Mouse (Mus musculus): ENCODE data around the gene Znhit1. TPM values are rescaled to one million over a fixed set of nuclear protein-coding genes. Genes with fewer than 3 reads are reported as not detected.

The Znhit1 gene
- total RNA-seq, 2 experiments from 2014 or later, result 73.3 to 76.9 TPM

- peak; percentile 83 for DNase-seq (ENCODE audit: low spot score)
These were observed 485 bp downstream of the Znhit1 start for GRCm38 (mm10) chr5:136987138-136987933.

- peak; percentile 97 for DNase-seq (ENCODE audit: low spot score)
These were observed 1.1 kb downstream of the Znhit1 start, which contains the start of gene Plod3 for GRCm38 (mm10) chr5:136986695-136987137. Gene Plod3, plus strand, starts transcription at chr5:136987019.

GRCm38 (mm10) chr5:136984828-136985227 is 3.0 kb downstream of the Znhit1 start:
- DNase-seq (ENCODE audit: low spot score), result no peak

- DNase-seq (ENCODE audit: low spot score), result peak; percentile 39
These were observed 5.4 kb downstream of the Znhit1 start for GRCm38 (mm10) chr5:136982338-136982930.

GRCm38 (mm10) chr5:136980974-136981373 is 6.8 kb downstream of the Znhit1 start:
- DNase-seq (ENCODE audit: low spot score), result no peak

GRCm38 (mm10) chr5:136979762-136980161 is 8.1 kb downstream of the Znhit1 start:
- DNase-seq (ENCODE audit: low spot score), result no peak

GRCm38 (mm10) chr5:136977769-136978168 is 10.1 kb downstream of the Znhit1 start:
- DNase-seq (ENCODE audit: low spot score), result no peak

GRCm38 (mm10) chr5:136973670-136974069 is 14.2 kb downstream of the Znhit1 start:
- no peak for DNase-seq (ENCODE audit: low spot score)

- DNase-seq (ENCODE audit: low spot score), result peak; percentile 84
These were observed 17.1 kb downstream of the Znhit1 start for GRCm38 (mm10) chr5:136970703-136971102.

GRCm38 (mm10) chr5:136967592-136967991 is 20.2 kb downstream of the Znhit1 start:
- peak; percentile 82 for DNase-seq (ENCODE audit: low spot score)

- DNase-seq (ENCODE audit: low spot score), result no peak
These were observed 20.9 kb downstream of the Znhit1 start for GRCm38 (mm10) chr5:136966861-136967455.

GRCm38 (mm10) chr5:136966331-136966730 is 21.5 kb downstream of the Znhit1 start, which contains the start of gene Cldn15:
Gene Cldn15, plus strand, starts transcription at chr5:136966616.
- DNase-seq (ENCODE audit: low spot score), result no peak

GRCm38 (mm10) chr5:136965686-136966085 is 22.1 kb downstream of the Znhit1 start:
- DNase-seq (ENCODE audit: low spot score), result no peak

GRCm38 (mm10) chr5:136965210-136965609 is 22.6 kb downstream of the Znhit1 start:
- no peak for DNase-seq (ENCODE audit: low spot score)

- DNase-seq (ENCODE audit: low spot score), result no peak
These were observed 24.8 kb downstream of the Znhit1 start for GRCm38 (mm10) chr5:136962966-136963540.

GRCm38 (mm10) chr5:136962501-136962900 is 25.3 kb downstream of the Znhit1 start:
- peak; percentile 86 for DNase-seq (ENCODE audit: low spot score)

- peak; percentile 90 for DNase-seq (ENCODE audit: low spot score)
These were observed 25.8 kb downstream of the Znhit1 start for GRCm38 (mm10) chr5:136961983-136962461.

GRCm38 (mm10) chr5:136961334-136961982 is 26.4 kb downstream of the Znhit1 start:
- DNase-seq (ENCODE audit: low spot score), result no peak

- peak; percentile 38 for DNase-seq (ENCODE audit: low spot score)
These were observed 27.8 kb downstream of the Znhit1 start for GRCm38 (mm10) chr5:136960053-136960452.

- no peak for DNase-seq (ENCODE audit: low spot score)
These were observed 28.7 kb downstream of the Znhit1 start for GRCm38 (mm10) chr5:136958991-136959605.

GRCm38 (mm10) chr5:136957250-136957649 is 30.6 kb downstream of the Znhit1 start:
- no peak for DNase-seq (ENCODE audit: low spot score)

Measured in gastrocnemius, adult 18-20 months (tissue).